Mouse (Mus musculus) embryonic facial prominence, embryonic 14.5 days (tissue): Measurements from ENCODE around the gene Ercc1. TPM values are rescaled to one million over a fixed set of nuclear protein-coding genes. Genes with fewer than 3 reads are reported as not detected.

Source experiments
- ATAC-seq: fragments of 200-750 bp; cut with Nextera tagmentation; 2 replicates; pipeline ENCODE4 v1.8.0; 2017; ENCODE audit warnings: low read depth, moderate number of reproducible peaks, moderate TSS enrichment
- DNase-seq: peaks from one replicate; pipeline ENCODE4 v3.0.0-alpha.2; 2015; ENCODE audit warnings: low spot score
- H3K27ac ChIP-seq: fragments of 300-500 bp; sonication (generic); replicated peaks from 2 replicates; pipeline ENCODE4 v1.5.1; 2014; ENCODE audit warnings: low read depth, mild to moderate bottlenecking, low read length, moderate library complexity
- H3K27me3 ChIP-seq: fragments of 300-500 bp; sonication (generic); replicated peaks from 2 replicates; pipeline ENCODE4 v1.6.1; 2014; ENCODE audit warnings: low read length; ENCODE audit not compliant: control insufficient read depth, insufficient read depth
- H3K36me3 ChIP-seq: fragments of 300-500 bp; sonication (generic); 2 replicates; pipeline ENCODE4 v1.6.1; 2014; ENCODE audit warnings: low read length, mixed read lengths; ENCODE audit not compliant: control insufficient read depth, insufficient read depth
- H3K4me1 ChIP-seq: fragments of 300-500 bp; sonication (generic); 2 replicates; pipeline ENCODE4 v1.6.1; 2014; ENCODE audit warnings: antibody characterized with exemption, low read length; ENCODE audit not compliant: control insufficient read depth, insufficient read depth
- H3K4me2 ChIP-seq: fragments of 300-500 bp; sonication (generic); 2 replicates; pipeline ENCODE4 v1.6.1; 2014; ENCODE audit warnings: low read depth, mild to moderate bottlenecking, low read length, moderate library complexity, mixed read lengths
- H3K4me3 ChIP-seq: fragments of 300-500 bp; sonication (generic); 2 replicates; pipeline ENCODE4 v1.5.1; 2014; ENCODE audit warnings: low read depth, mild to moderate bottlenecking, low read length
- H3K9ac ChIP-seq: fragments of 300-500 bp; sonication (generic); 2 replicates; pipeline ENCODE4 v1.6.1; 2014; ENCODE audit warnings: low read depth, mild to moderate bottlenecking, low read length, moderate library complexity, mixed read lengths
- H3K9me3 ChIP-seq: fragments of 300-500 bp; sonication (generic); 2 replicates; pipeline ENCODE4 v1.6.1; 2016; ENCODE audit warnings: low read length; ENCODE audit not compliant: control insufficient read depth
- WGBS: fragments of 180-500 bp; shearing (Covaris S2); extraction: QIAGEN DNeasy Blood & Tissue Kit; methylation state at CpG from one replicate; pipeline ENCODE4 v1.1.7; 2014; 5-methylcytosine and 5-hydroxymethylcytosine counted together
- polyA plus RNA-seq: library from polyadenylated mRNA; unstranded; fragments of >200 nt; fragmentation: Nextera tagmentation; extraction: Ambion mirVana; gene quantifications from 2 replicates; pipeline ENCODE4 v1.2.1, GENCODE M21; 2014

Gene Ercc1
- polyA plus RNA-seq, 1 experiment from 2014 or later = 64.0 TPM

DNA sequence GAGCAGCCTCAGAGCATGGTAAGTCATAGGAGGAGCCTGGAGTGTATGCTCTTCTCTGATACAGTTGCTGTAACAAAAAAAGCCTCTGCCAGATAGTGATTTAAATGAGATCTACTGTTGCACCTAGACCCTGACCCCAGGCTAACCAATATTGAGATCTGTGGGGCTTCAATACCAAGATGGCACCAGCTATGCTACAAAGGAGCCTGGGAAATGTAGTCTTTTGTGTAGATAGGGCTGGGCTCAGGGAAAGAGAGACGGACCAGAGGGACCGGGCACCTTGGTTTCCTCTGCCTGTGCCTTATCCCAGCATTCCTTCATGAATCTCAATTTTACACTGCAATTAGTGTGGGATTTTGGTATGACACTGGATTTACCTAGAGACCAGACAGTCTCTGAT lies 28.8 kb downstream of the Ercc1 start:
- ATAC-seq = no peak
- Histone ChIP-seq H3K4me2 (no peak overlapping the region), H3K9ac (no peak overlapping the region), H3K4me3 (no peak overlapping the region), H3K9me3 (no peaks in the 10 kb centered on the region), H3K27ac (no peak overlapping the region), H3K36me3 (peaks cover 28% of the 10 kb centered on the region; the same call in 1 of the 2 replicates), H3K27me3 (no peaks in the 10 kb centered on the region; the same call in 1 of the 2 replicates), H3K4me1 (peaks cover 5% of the 10 kb centered on the region)
- 75% methylated on average over 2 of the region's 2 CpGs for WGBS
- DNase-seq = no peak

DNA sequence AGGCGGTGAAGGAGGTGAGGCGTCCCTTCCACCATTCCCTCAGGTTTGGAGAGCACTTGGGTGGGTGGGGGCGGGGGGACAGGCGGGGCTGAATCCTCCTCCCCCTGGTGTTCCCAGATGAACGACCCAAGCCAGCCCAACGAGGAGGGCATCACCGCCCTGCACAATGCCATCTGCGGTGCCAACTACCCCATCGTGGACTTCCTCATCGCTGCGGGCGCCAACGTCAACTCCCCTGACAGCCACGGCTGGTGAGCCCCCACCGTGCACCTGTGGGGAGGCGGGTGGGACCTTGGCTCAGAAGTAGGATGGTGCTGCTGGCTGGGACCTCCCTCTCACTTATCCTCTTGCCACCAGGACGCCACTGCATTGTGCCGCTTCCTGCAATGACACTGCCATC lies 30.8 kb downstream of the Ercc1 start:
- no peak overlapping the region for H3K4me2 ChIP-seq
- no peak overlapping the region for H3K9ac ChIP-seq
- H3K4me1 ChIP-seq = no peaks in the 10 kb centered on the region
- H3K27ac ChIP-seq = no peak overlapping the region
- peaks cover 27% of the 10 kb centered on the region; the same call in 1 of the 2 replicates for H3K36me3 ChIP-seq
- no peak for ATAC-seq
- no peak for DNase-seq
- H3K27me3 ChIP-seq = no peaks in the 10 kb centered on the region
- H3K4me3 ChIP-seq = no peak overlapping the region
- H3K9me3 ChIP-seq = no peaks in the 10 kb centered on the region
- 73% methylated on average over 17 of the region's 18 CpGs for WGBS

DNA sequence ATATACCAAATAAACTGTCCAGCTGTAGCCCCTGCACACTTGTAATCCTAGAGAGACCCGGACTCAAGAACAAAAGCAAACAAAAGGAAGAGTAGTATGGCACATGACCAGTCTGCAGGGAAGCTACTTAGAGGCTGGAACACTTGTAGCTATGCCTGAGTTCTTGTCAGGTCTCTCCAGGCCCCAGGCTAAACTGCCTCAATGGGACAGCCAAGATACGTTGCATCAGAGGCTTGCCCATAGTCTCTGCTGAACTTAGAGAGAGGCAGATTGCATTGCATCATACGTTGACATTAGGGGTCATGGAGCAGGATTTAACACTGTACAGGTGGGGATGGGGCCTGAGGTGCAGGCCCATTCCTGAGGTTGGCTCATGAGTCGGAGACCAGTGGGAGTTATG lies 31.4 kb downstream of the Ercc1 start:
- H3K27me3 ChIP-seq = no peaks in the 10 kb centered on the region
- ATAC-seq (no peak), DNase-seq (no peak)
- H3K9ac ChIP-seq = no peak overlapping the region
- H3K4me1 ChIP-seq = no peaks in the 10 kb centered on the region
- no peak overlapping the region for H3K27ac ChIP-seq
- no peaks in the 10 kb centered on the region for H3K9me3 ChIP-seq
- H3K4me2 ChIP-seq = no peak overlapping the region
- no peak overlapping the region for H3K4me3 ChIP-seq
- whole genome bisulfite sequencing = 82% methylated on average over 4 of the region's 4 CpGs
- H3K36me3 ChIP-seq = peaks cover 21% of the 10 kb centered on the region; the same call in 1 of the 2 replicates

DNA sequence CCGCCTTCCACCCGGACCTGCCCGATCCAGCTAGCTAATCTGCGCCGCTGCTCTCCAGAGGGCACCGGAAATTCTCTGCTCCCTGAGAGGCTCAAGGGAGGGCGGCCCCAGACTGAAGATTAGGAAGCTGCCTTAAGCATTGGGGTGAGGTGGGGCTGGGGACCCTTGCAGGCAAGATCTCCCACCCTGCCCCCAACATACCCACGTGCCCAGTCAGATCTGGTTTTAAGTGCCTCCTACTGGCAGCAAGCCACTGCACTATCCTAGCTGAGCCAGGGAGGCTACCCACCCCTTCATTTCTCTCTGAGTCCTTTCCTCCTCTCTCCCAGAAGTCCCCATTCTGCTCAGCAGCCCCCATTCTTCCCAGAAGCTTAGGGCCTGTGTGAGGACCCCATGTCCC lies 33.5 kb downstream of the Ercc1 start:
- 80% methylated on average over 8 of the region's 8 CpGs for WGBS
- DNase-seq (no peak), ATAC-seq (no peak)
- H3K27ac ChIP-seq = no peak overlapping the region
- no peaks in the 10 kb centered on the region for H3K27me3 ChIP-seq
- no peak overlapping the region for H3K9ac ChIP-seq
- H3K36me3 ChIP-seq = peaks cover 21% of the 10 kb centered on the region; the same call in 1 of the 2 replicates
- H3K4me2 ChIP-seq = no peak overlapping the region
- H3K4me3 ChIP-seq = no peak overlapping the region
- no peaks in the 10 kb centered on the region for H3K9me3 ChIP-seq
- peaks cover 4% of the 10 kb centered on the region for H3K4me1 ChIP-seq

DNA sequence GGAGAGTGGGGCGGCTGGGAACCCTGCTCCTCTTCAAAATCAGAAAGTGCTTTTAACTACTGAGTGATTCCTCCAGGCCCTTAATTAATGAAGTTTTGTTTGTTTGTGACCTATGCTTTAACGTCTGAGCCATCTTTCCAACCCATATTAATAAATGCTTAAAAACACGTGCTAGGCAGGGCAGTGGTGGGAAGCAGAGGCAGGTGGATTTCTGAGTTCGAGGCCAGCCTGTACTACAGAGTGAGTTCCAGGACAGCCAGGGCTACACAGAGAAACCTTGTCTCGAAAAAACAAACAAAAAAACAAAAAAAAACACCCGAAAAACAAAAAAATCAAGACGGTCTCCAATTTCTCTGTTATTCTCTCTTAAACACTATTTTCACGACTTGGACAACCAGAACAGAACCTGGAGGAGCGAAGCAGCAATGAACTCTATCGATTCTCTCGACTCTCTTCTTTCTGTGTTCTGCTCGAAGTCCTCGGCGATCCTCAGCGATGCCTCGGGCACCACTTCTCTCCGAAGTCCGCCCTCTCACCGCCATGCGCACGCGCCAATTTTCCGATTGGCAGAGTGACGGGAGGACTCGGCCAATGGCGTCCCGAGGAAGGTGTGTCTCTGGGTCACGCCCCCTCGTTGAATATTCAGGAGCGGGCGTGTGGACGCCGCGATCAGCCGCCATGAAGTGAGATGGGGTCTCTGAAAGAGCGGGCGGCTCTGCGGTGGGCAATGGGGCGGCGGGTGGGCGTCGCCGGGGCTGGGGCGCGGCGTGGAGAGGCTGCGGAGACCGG lies 37.0 kb downstream of the Ercc1 start, which contains the start of gene Ercc2:
Gene Ercc2, plus strand, starts transcription at position 634 of the 789 bp plus-strand sequence.
- Histone ChIP-seq H3K27ac (0 out of 2 replicates have a peak within 1 kb of the TSS, but pooled peaks have one; percentile 21), H3K27me3 (no peaks in the 10 kb centered on the region), H3K4me1 (peaks cover 9% of the 10 kb centered on the region), H3K9ac (peak within 1 kb of the TSS; percentile 89), H3K9me3 (no peaks in the 10 kb centered on the region), H3K36me3 (peaks cover 43% of the 10 kb centered on the region), H3K4me3 (peak within 1 kb of the TSS; percentile 89), H3K4me2 (peak within 1 kb of the TSS; percentile 88)
- ATAC-seq (peak; percentile 96), DNase-seq (peak; percentile 99)
- 8% methylated on average over 32 of the region's 48 CpGs for whole genome bisulfite sequencing

DNA sequence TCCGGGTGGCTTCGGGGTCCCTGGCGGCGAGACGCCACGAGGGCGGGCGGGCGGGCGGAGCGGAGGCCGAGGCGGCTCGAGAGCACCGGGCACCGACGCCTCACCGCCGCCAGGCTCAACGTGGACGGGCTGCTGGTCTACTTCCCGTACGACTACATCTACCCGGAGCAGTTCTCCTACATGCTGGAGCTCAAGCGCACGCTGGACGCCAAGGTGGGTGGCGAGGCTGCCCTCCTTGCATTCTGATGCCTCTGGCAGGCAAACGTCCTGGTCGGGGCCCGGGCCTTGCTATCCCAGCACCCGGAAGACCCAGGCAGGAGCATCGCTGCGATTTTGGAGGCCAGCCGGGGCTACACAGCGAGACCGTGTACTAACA lies 37.6 kb downstream of the Ercc1 start:
- no peaks in the 10 kb centered on the region for H3K27me3 ChIP-seq
- H3K4me2 ChIP-seq = peak overlapping the region; percentile 88
- no peaks in the 10 kb centered on the region for H3K9me3 ChIP-seq
- H3K27ac ChIP-seq = 0 out of 2 replicates have a peak overlapping the region, but pooled peaks have one; percentile 21
- peaks cover 9% of the 10 kb centered on the region for H3K4me1 ChIP-seq
- ATAC-seq (peak; percentile 56), DNase-seq (no peak)
- peaks cover 45% of the 10 kb centered on the region for H3K36me3 ChIP-seq
- 0% methylated on average over 14 of the region's 37 CpGs for WGBS
- H3K4me3 ChIP-seq = peak overlapping the region; percentile 89
- peak overlapping the region; percentile 89 for H3K9ac ChIP-seq

DNA sequence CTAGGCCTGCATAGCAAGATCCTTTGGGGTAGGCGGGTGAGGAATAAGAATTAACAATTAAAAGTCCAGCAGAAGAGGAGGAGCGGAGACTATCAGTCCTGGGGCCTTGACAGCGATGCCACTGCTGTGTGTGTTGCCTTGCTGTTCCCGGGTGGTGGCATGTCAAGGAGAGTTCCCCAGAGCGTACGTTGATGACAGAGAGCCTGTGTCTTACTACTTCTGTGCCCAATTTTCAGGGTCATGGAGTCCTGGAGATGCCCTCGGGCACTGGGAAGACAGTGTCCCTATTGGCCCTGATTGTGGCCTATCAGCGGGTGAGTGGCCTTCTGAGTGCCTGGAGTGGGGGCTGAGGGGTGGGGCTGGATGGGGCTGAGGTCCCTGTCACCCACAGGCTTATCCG lies 39.1 kb downstream of the Ercc1 start:
- peaks cover 47% of the 10 kb centered on the region for H3K36me3 ChIP-seq

DNA sequence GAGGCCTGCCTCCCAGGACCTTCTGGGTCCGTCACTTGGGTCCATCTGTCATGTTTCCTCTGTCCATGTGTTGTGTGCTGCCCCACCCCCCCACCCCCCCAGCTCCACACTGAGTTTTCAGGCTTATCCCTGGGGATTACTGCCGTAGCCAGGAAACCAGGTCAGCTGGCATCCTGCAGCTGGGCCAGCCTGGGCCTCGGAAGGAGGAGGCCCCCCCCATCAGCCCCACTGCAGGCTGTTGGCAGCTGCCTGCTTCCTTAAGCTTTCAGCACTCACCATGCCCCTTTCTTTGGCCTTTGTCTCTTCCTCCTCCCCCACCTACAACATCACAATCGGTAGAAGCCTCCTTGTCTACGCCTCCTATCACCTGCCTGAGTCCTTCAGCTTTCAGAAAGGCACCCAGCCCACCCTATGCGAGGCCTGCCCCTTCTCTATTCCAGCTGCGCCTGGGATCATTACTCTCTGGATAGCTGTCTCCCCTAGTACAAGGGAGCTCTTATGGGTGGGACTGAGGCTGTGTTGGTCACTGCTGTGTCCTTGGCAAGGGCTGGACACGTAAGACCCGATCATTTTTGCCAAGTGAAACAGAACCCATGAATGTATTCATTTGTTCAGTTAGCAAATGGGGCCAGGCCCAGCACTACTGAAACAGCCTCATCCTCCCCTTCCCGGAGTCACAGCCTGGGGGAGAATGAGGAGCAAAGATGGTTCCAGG lies 44.3 kb downstream of the Ercc1 start:
- Histone ChIP-seq H3K4me2 (no peak overlapping the region), H3K4me3 (no peak overlapping the region), H3K9ac (no peak overlapping the region), H3K27me3 (no peaks in the 10 kb centered on the region), H3K9me3 (no peaks in the 10 kb centered on the region), H3K27ac (no peak overlapping the region; the same call in 1 of the 2 replicates), H3K4me1 (no peaks in the 10 kb centered on the region), H3K36me3 (peaks cover 96% of the 10 kb centered on the region)
- DNase-seq (peak; percentile 74), ATAC-seq (peak; percentile 44; the same call in 1 of the 2 replicates)
- WGBS = 76% methylated on average over 9 of the region's 10 CpGs

More for the DNA sequence above, 39.1 kb downstream of the Ercc1 start:
- peaks cover 9% of the 10 kb centered on the region for H3K4me1 ChIP-seq
- H3K4me3 ChIP-seq = no peak overlapping the region
- no peak overlapping the region; the same call in 1 of the 2 replicates for H3K9ac ChIP-seq
- no peak overlapping the region for H3K27ac ChIP-seq
- no peak for DNase-seq
- ATAC-seq = no peak
- 65% methylated on average over 9 of the region's 9 CpGs for WGBS
- no peak overlapping the region for H3K4me2 ChIP-seq
- no peaks in the 10 kb centered on the region for H3K9me3 ChIP-seq
- H3K27me3 ChIP-seq = no peaks in the 10 kb centered on the region
